Mouse (Mus musculus) MEL (cell line): ENCODE results near the gene Kcnj4. TPM values are rescaled to one million over a fixed set of nuclear protein-coding genes. Genes with fewer than 3 reads are reported as not detected.
A peak's percentile ranks its signal among the peaks of the same experiment; 100 is the strongest.

ENCODE experiments used
- BHLHE40 ChIP-seq: IDR thresholded peaks from 2 replicates; pipeline ENCODE4 v1.6.1; 2012; ENCODE audit warnings: low read depth, mild to moderate bottlenecking, inconsistent platforms, low read length, improper control_type of control experiment, borderline replicate concordance
- CHD1 ChIP-seq: IDR thresholded peaks from 2 replicates; pipeline ENCODE4 v1.6.1; 2012; ENCODE audit warnings: low read depth, mild to moderate bottlenecking, inconsistent platforms, low read length, improper control_type of control experiment
- CHD2 ChIP-seq: IDR thresholded peaks from 2 replicates; pipeline ENCODE4 v1.6.1; 2011; ENCODE audit warnings: low read length, improper control_type of control experiment
- E2F4 ChIP-seq: IDR thresholded peaks from 2 replicates; pipeline ENCODE4 v1.6.1; 2011; ENCODE audit warnings: low read depth, low read length, improper control_type of control experiment, borderline replicate concordance
- ELF1 ChIP-seq: IDR thresholded peaks from 2 replicates; pipeline ENCODE4 v1.6.1; 2014; ENCODE audit warnings: low read depth, mild to moderate bottlenecking, inconsistent platforms, low read length, improper control_type of control experiment, moderate library complexity
- EP300 ChIP-seq, 2 experiments: IDR thresholded peaks; 2 replicates each; pipeline ENCODE4 v1.6.1; 2011; ENCODE audit warnings: improper control_type of control experiment in 2 of 2, low read length in 2 of 2, low read depth in 1 of 2, mild to moderate bottlenecking in 1 of 2
- ETS1 ChIP-seq: IDR thresholded peaks from 2 replicates; pipeline ENCODE4 v1.6.1; 2012; ENCODE audit warnings: low read depth, mild to moderate bottlenecking, inconsistent platforms, low read length, improper control_type of control experiment, moderate library complexity
- GABPA ChIP-seq: IDR thresholded peaks from 2 replicates; pipeline ENCODE4 v1.6.1; 2012; ENCODE audit warnings: low read depth, mild to moderate bottlenecking, inconsistent platforms, low read length, improper control_type of control experiment, moderate library complexity
- GATA1 ChIP-seq: IDR thresholded peaks from 2 replicates; pipeline ENCODE4 v1.6.1; 2011; ENCODE audit warnings: low read depth, low read length, improper control_type of control experiment
- HCFC1 ChIP-seq: IDR thresholded peaks from 2 replicates; pipeline ENCODE4 v1.6.1; 2012; ENCODE audit warnings: low read depth, mild to moderate bottlenecking, inconsistent platforms, low read length, improper control_type of control experiment, moderate library complexity
- JUND ChIP-seq: IDR thresholded peaks from 2 replicates; pipeline ENCODE4 v1.6.1; 2011; ENCODE audit warnings: low read depth, mild to moderate bottlenecking, improper control_type of control experiment, low read length
- KAT2A ChIP-seq: conservative IDR thresholded peaks from 2 replicates; pipeline ENCODE4 v1.6.1; 2012; ENCODE audit warnings: low read depth, low read length, improper control_type of control experiment, inconsistent platforms
- MAFK ChIP-seq: IDR thresholded peaks from 2 replicates; pipeline ENCODE4 v1.6.1; 2011; ENCODE audit warnings: low read depth, mild to moderate bottlenecking, low read length, improper control_type of control experiment, borderline replicate concordance
- MAZ ChIP-seq: IDR thresholded peaks from 2 replicates; pipeline ENCODE4 v1.6.1; 2012; ENCODE audit warnings: low read depth, mild to moderate bottlenecking, inconsistent platforms, low read length, improper control_type of control experiment
- MEF2A ChIP-seq: IDR thresholded peaks from 2 replicates; pipeline ENCODE4 v1.6.1; 2014; ENCODE audit warnings: low read depth, mild to moderate bottlenecking, inconsistent platforms, low read length, improper control_type of control experiment; ENCODE audit not compliant: poor library complexity, insufficient replicate concordance, severe bottlenecking; ENCODE audit errors: extremely low read depth
- MXI1 ChIP-seq: IDR thresholded peaks from 2 replicates; pipeline ENCODE4 v1.6.1; 2011; ENCODE audit warnings: mild to moderate bottlenecking, low read depth, low read length, improper control_type of control experiment
- MYB ChIP-seq: IDR thresholded peaks from 2 replicates; pipeline ENCODE4 v1.6.1; 2011; ENCODE audit warnings: mild to moderate bottlenecking, low read depth, low read length, improper control_type of control experiment
- MYC ChIP-seq: IDR thresholded peaks from 2 replicates; pipeline ENCODE4 v1.6.1; 2011; ENCODE audit warnings: low read depth, mild to moderate bottlenecking, low read length, improper control_type of control experiment, moderate library complexity
- POLR2AphosphoS2 ChIP-seq: IDR thresholded peaks from 2 replicates; pipeline ENCODE4 v1.6.1; 2011; ENCODE audit warnings: low read length, improper control_type of control experiment
- POLR2AphosphoS5 ChIP-seq: IDR thresholded peaks from 2 replicates; pipeline ENCODE4 v1.6.1; 2012; ENCODE audit warnings: low read depth, borderline replicate concordance, mild to moderate bottlenecking, inconsistent platforms, low read length, moderate library complexity, mixed read lengths
- SIN3A ChIP-seq: IDR thresholded peaks from 2 replicates; pipeline ENCODE4 v1.6.1; 2012; ENCODE audit warnings: low read length, improper control_type of control experiment, inconsistent platforms
- SMC3 ChIP-seq: IDR thresholded peaks from 2 replicates; pipeline ENCODE4 v1.6.1; 2011; ENCODE audit warnings: low read depth, low read length, improper control_type of control experiment
- TBP ChIP-seq: IDR thresholded peaks from 2 replicates; pipeline ENCODE4 v1.8.0; 2011; ENCODE audit warnings: low read depth, low read length, improper control_type of control experiment
- USF1 ChIP-seq: IDR thresholded peaks from 2 replicates; pipeline ENCODE4 v1.6.1; 2014; ENCODE audit warnings: low read depth, mild to moderate bottlenecking, inconsistent platforms, low read length, improper control_type of control experiment, moderate library complexity
- ZNF384 ChIP-seq: IDR thresholded peaks from 2 replicates; pipeline ENCODE4 v1.6.1; 2012; ENCODE audit warnings: low read depth, mild to moderate bottlenecking, inconsistent platforms, low read length, improper control_type of control experiment
- polyA plus RNA-seq, 2 experiments: library from polyadenylated mRNA; stranded (reverse) in 1 of 2; unstranded in 1 of 2; fragments of >175 nt in 1 of 2; fragments of >200 nt in 1 of 2; gene quantifications; 2 replicates each; pipeline versions ENCODE4 v1.2.1 to v1.2.4; 2012; ENCODE audit warnings: low replicate concordance in 2 of 2, low read depth in 1 of 2; ENCODE audit not compliant: insufficient read length in 2 of 2, insufficient read depth in 1 of 2, missing spikeins in 1 of 2
- total RNA-seq: library from RNA; depleted of rRNA; stranded (reverse); fragments of 300-350 nt; gene quantifications from 2 replicates; pipeline ENCODE4 v1.2.3, GENCODE M21; 2012

Kcnj4 gene
- total and polyA plus RNA-seq, 3 experiments = 0.07 TPM; not detected in 2

GRCm38 (mm10) chr15:79441331-79442256 is 63.4 kb downstream of the Kcnj4 start (continued):
- TF ChIP-seq KAT2A = no peak
- TF ChIP-seq GATA1 = no peak
- TF ChIP-seq ETS1 = peak; percentile 29; the same call in 1 of the 2 replicates
- no peak; the same call in 1 of the 2 replicates for TF ChIP-seq MAZ
- TF ChIP-seq MXI1 = 0 out of 2 replicates have a peak, but pooled peaks have one; percentile 3
- TF ChIP-seq EP300 (IDR thresholded peaks at IDR 0.05; ENCODE audit: low read depth in 1 of 2, low read length in 2 of 2) = no peak
- no peak for TF ChIP-seq POLR2AphosphoS2
- TF ChIP-seq MYB = no peak
- no peak for TF ChIP-seq ELF1
- TF ChIP-seq POLR2AphosphoS5 = no peak
- peak; percentile 58; the same call in 1 of the 2 replicates for TF ChIP-seq HCFC1
- no peak for TF ChIP-seq TBP
- TF ChIP-seq JUND = no peak
- no peak for TF ChIP-seq MEF2A
- no peak for TF ChIP-seq CHD2
- TF ChIP-seq BHLHE40 = no peak
- TF ChIP-seq E2F4 = no peak
- TF ChIP-seq GABPA = no peak
- 0 out of 2 replicates have a peak, but pooled peaks have one; percentile 28 for TF ChIP-seq CHD1
- TF ChIP-seq MYC = no peak
- TF ChIP-seq USF1 = no peak
- no peak for TF ChIP-seq SMC3
- TF ChIP-seq ZNF384 = no peak
- no peak for TF ChIP-seq MAFK
- TF ChIP-seq SIN3A = peak; percentile 41; the same call in 1 of the 2 replicates
- TF ChIP-seq, all 39 proteins: peak for 8
